ENCODE assay signal across 8 mouse cellular contexts in the genomic region with DNA sequence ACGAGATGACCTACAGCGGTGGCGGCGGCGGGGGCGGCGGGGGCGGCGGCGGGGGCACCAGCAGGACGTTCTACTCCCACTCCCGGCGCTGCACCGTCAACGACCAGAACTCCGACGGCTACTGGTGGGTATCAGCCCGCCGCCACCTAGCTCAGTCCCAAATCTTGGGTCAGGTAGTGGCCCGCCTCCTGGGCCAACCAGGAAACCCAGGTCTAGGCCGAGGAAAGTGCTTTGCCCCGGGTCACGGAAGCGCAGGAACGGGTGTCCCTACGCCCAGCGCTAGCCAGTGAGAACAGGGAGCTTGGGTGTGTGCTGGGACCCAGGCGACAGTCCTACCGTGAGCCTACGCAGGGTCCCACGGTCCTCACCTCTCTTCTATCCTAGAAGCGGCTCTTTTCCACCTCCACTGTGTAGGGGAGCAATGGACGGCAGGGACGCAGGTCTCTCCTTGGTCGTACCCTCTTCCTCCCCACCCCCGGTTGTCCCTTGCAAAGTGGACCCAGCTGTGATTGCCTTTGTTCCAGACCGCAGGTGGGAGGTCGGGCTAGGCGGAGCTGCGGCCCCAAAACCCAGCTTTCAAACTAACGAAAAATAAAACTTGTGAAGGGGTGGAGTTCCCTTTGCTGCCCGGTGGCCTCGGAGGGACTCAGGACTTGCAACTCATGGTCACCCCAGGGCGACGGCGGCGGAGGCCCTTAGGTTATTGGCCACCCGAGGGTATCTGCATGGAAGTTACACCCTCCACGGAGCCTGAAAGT. TPM values are rescaled to one million over a fixed set of nuclear protein-coding genes. Genes with fewer than 3 reads are reported as not detected.
DNase-seq lines count a peak whose midpoint lies in the region; ATAC-seq and TF ChIP-seq lines count a peak whose summit lies in the region.

No protein-coding gene starts in this region.

- H3K27ac ChIP-seq in left cerebral cortex, adult 2 months = no peak overlapping the region
- H3K27ac ChIP-seq in hindbrain, embryonic 10.5 days = peak overlapping the region; percentile 51; the same call in 1 of the 2 replicates
- no peak overlapping the region for H3K27ac ChIP-seq in limb, embryonic 14.5 days (replicated peaks; ENCODE audit: low read depth, low read length)
- H3K27ac ChIP-seq in midbrain, embryonic 13.5 days = no peak overlapping the region

- H3K9ac ChIP-seq in limb, embryonic 14.5 days (ENCODE audit: low read depth, low read length, severe bottlenecking) = peak overlapping the region; percentile 58
- peak overlapping the region; percentile 43; the same call in 1 of the 2 replicates for H3K9ac ChIP-seq in midbrain, embryonic 13.5 days (replicated peaks)

- H3K4me1 ChIP-seq in hindbrain, embryonic 10.5 days (replicated peaks) = peaks cover 34% of the 10 kb centered on the region
- peaks cover 15% of the 10 kb centered on the region for H3K4me1 ChIP-seq in limb, embryonic 14.5 days (ENCODE audit: control insufficient read depth, insufficient read depth, low read length)
- H3K4me1 ChIP-seq in midbrain, embryonic 13.5 days (replicated peaks) = peaks cover 21% of the 10 kb centered on the region

- no peak for DNase-seq in left cerebral cortex, adult 2 months (ENCODE audit: extremely low spot score in 1 of 2, low spot score in 2 of 2)
- DNase-seq in left cerebral cortex, adult 18-20 months (ENCODE audit: low spot score in 2 of 2) = no peak
- peak; percentile 41 for DNase-seq in embryo, embryonic 11 days
- peak; percentile 68 for DNase-seq in hindbrain, embryonic 10.5 days (ENCODE audit: low spot score)
- DNase-seq in limb, embryonic 14.5 days (ENCODE audit: low spot score) = no peak
- DNase-seq in layer of hippocampus, postnatal 25 days (ENCODE audit: extremely low spot score in 1 of 2, low spot score in 1 of 2) = no peak
- no peak for DNase-seq in cerebellum, postnatal 36 days

- peak overlapping the region; percentile 88 for H3K4me2 ChIP-seq in limb, embryonic 14.5 days (replicated peaks; ENCODE audit: low read depth, low read length, severe bottlenecking)
- H3K4me2 ChIP-seq in midbrain, embryonic 13.5 days (replicated peaks) = peak overlapping the region; percentile 69

- H3K9me3 ChIP-seq in hindbrain, embryonic 10.5 days = no peaks in the 10 kb centered on the region
- no peaks in the 10 kb centered on the region for H3K9me3 ChIP-seq in limb, embryonic 14.5 days (ENCODE audit: control insufficient read depth, low read length)
- H3K9me3 ChIP-seq in midbrain, embryonic 13.5 days = no peaks in the 10 kb centered on the region

- intact Hi-C loops in left cerebral cortex, adult 2 months (cut with DNase I) = no loop called here

- H3K4me3 ChIP-seq in left cerebral cortex, adult 2 months = peak overlapping the region; percentile 30
- peak overlapping the region; percentile 55 for H3K4me3 ChIP-seq in hindbrain, embryonic 10.5 days
- H3K4me3 ChIP-seq in limb, embryonic 14.5 days (replicated peaks; ENCODE audit: low read length) = peak overlapping the region; percentile 47
- H3K4me3 ChIP-seq in midbrain, embryonic 13.5 days (replicated peaks) = peak overlapping the region; percentile 41

- H3K36me3 ChIP-seq in hindbrain, embryonic 10.5 days = no peaks in the 10 kb centered on the region
- H3K36me3 ChIP-seq in limb, embryonic 14.5 days (ENCODE audit: control insufficient read depth, insufficient read depth, low read length) = no peaks in the 10 kb centered on the region
- H3K36me3 ChIP-seq in midbrain, embryonic 13.5 days = no peaks in the 10 kb centered on the region

- TF ChIP-seq POLR2A in limb, embryonic 14.5 days (IDR thresholded peaks at IDR 0.05; ENCODE audit: borderline replicate concordance, extremely low read depth, insufficient read depth, insufficient read length) = no peak

- no peak for TF ChIP-seq CTCF in left cerebral cortex, adult 2 months (IDR thresholded peaks at IDR 0.05)

- ATAC-seq in limb, embryonic 14.5 days (ENCODE audit: low FRiP score, low read depth) = no peak; the same call in 1 of the 2 replicates
- ATAC-seq in midbrain, embryonic 13.5 days = peak; percentile 70

- peaks cover 98% of the 10 kb centered on the region for H3K27me3 ChIP-seq in hindbrain, embryonic 10.5 days (ENCODE audit: insufficient read depth, poor library complexity, severe bottlenecking)
- peaks cover 29% of the 10 kb centered on the region for H3K27me3 ChIP-seq in limb, embryonic 14.5 days (ENCODE audit: control insufficient read depth, insufficient read depth, low read length)
- peaks cover 95% of the 10 kb centered on the region for H3K27me3 ChIP-seq in midbrain, embryonic 13.5 days

- WGBS in hindbrain, embryonic 10.5 days = under 1% methylated on average over 49 of the region's 49 CpGs
- under 1% methylated on average over 49 of the region's 49 CpGs for WGBS in limb, embryonic 14.5 days
- WGBS in midbrain, embryonic 13.5 days = under 1% methylated on average over 43 of the region's 49 CpGs

RNA-seq across cellular contexts. Expression of a gene that starts 0.8 kb away (rescaled TPM):
- total RNA-seq in left cerebral cortex, adult 2 months (2021) = under 1 TPM; 0.07 to 0.16 TPM
- under 1 TPM; 0.21 to 0.23 TPM for total RNA-seq in left cerebral cortex, adult 18-20 months (2021)
- 0.98 and 1.3 TPM in 2 replicates for polyA plus RNA-seq in hindbrain, embryonic 10.5 days (2016; fragmentation: Nextera tagmentation; extraction: Ambion mirVana)
- 15.6 and 24.9 TPM in 2 replicates for polyA plus RNA-seq in limb, embryonic 14.5 days (2012; rRNA removed)
- polyA plus RNA-seq in limb, embryonic 14.5 days (2014; fragmentation: Nextera tagmentation; extraction: Ambion mirVana) = 39.4 and 50.1 TPM in 2 replicates
- 0.09 and 0.15 TPM in 2 replicates for polyA plus RNA-seq in midbrain, embryonic 13.5 days (2015; fragmentation: Nextera tagmentation; extraction: Ambion mirVana)
- 10 to 100 TPM; 11.5 to 14.2 TPM for total RNA-seq in layer of hippocampus, postnatal 25 days (2021)

RNA-seq across cellular contexts. Expression of a gene that starts 52.9 kb away (rescaled TPM):
- 10 to 100 TPM; 21.7 to 28.4 TPM for total RNA-seq in left cerebral cortex, adult 2 months (2021)
- total RNA-seq in left cerebral cortex, adult 18-20 months (2021) = 10 to 100 TPM; 20.3 to 23.4 TPM
- 25.2 and 34.3 TPM in 2 replicates for polyA plus RNA-seq in hindbrain, embryonic 10.5 days (2016; fragmentation: Nextera tagmentation; extraction: Ambion mirVana)
- 41.0 and 54.2 TPM in 2 replicates for polyA plus RNA-seq in limb, embryonic 14.5 days (2012; rRNA removed)
- 30.1 and 38.9 TPM in 2 replicates for polyA plus RNA-seq in limb, embryonic 14.5 days (2014; fragmentation: Nextera tagmentation; extraction: Ambion mirVana)
- polyA plus RNA-seq in midbrain, embryonic 13.5 days (2015; fragmentation: Nextera tagmentation; extraction: Ambion mirVana) = 35.5 and 36.0 TPM in 2 replicates
- total RNA-seq in layer of hippocampus, postnatal 25 days (2021) = 10 to 100 TPM; 19.0 to 25.2 TPM

Comparison
In these comparisons a context has a peak if more than half of its experiments do, and no peak if none do; other contexts are left out.
1. DNase-seq: peak in embryo, embryonic 11 days (single experiment) and hindbrain, embryonic 10.5 days (single experiment); none in left cerebral cortex, adult 2 months (0 of 2), left cerebral cortex, adult 18-20 months (0 of 2), limb, embryonic 14.5 days (single experiment), layer of hippocampus, postnatal 25 days (0 of 2) and cerebellum, postnatal 36 days (0 of 2).
2. RNA of a gene that starts 0.8 kb away (total RNA-seq): 11.5 to 14.2 TPM in layer of hippocampus, postnatal 25 days; 0.21 to 0.23 TPM in left cerebral cortex, adult 18-20 months and 0.07 to 0.16 TPM in left cerebral cortex, adult 2 months; every median in the first group is over 10 times any median in the second.
3. Peak in every context shown above with its lines, with median percentiles within 50 percentile points of each other: H3K4me3 ChIP-seq.